8 mouse cellular contexts compared by ENCODE assay signal in genomic region chrX:94365381-94365925, GRCm38 (mm10). TPM values are rescaled to one million over a fixed set of nuclear protein-coding genes. Genes with fewer than 3 reads are reported as not detected.
DNase-seq lines count a peak whose midpoint lies in the region; ATAC-seq and TF ChIP-seq lines count a peak whose summit lies in the region.

No protein-coding gene starts in this region.

- WGBS in cerebellum, adult 2 months: 37% methylated on average over 14 of the region's 14 CpGs
- WGBS in liver, embryonic 13.5 days (ENCODE audit: insufficient replicate concordance): 27% methylated on average over 14 of the region's 14 CpGs
- 12% methylated on average over 14 of the region's 14 CpGs for WGBS in thymus, adult 2 months

- TF ChIP-seq POLR2A in cerebellum, adult 2 months (IDR thresholded peaks at IDR 0.05; ENCODE audit: borderline replicate concordance, insufficient read depth, low read length): no peak
- no peak for TF ChIP-seq POLR2A in thymus, adult 2 months (IDR thresholded peaks at IDR 0.05; ENCODE audit: control insufficient read depth, extremely low read depth, insufficient read depth, low read length, poor library complexity)

- no peaks in the 10 kb centered on the region for H3K27me3 ChIP-seq in cerebellum, adult 2 months (ENCODE audit: control insufficient read depth, insufficient read depth, low read length)
- peaks cover 56% of the 10 kb centered on the region for H3K27me3 ChIP-seq in liver, embryonic 13.5 days
- peaks cover 2% of the 10 kb centered on the region; the same call in 1 of the 2 replicates for H3K27me3 ChIP-seq in thymus, adult 2 months (ENCODE audit: control insufficient read depth, insufficient read depth, low read length)

- no peak for ATAC-seq in liver, embryonic 13.5 days (ENCODE audit: low read depth)

- H3K9ac ChIP-seq in liver, embryonic 13.5 days: no peak overlapping the region

- H3K4me2 ChIP-seq in liver, embryonic 13.5 days: peak overlapping the region; percentile 60; the same call in 1 of the 2 replicates

- H3K4me1 ChIP-seq in cerebellum, adult 2 months (ENCODE audit: control insufficient read depth, insufficient read depth, low read length): no peaks in the 10 kb centered on the region
- H3K4me1 ChIP-seq in liver, embryonic 13.5 days (replicated peaks): peaks cover 13% of the 10 kb centered on the region
- no peaks in the 10 kb centered on the region for H3K4me1 ChIP-seq in thymus, adult 2 months (replicated peaks; ENCODE audit: control insufficient read depth, insufficient read depth, low read length)

- peak overlapping the region; percentile 58 for H3K4me3 ChIP-seq in cerebellum, adult 2 months (replicated peaks; ENCODE audit: insufficient read depth, low read depth, low read length)
- peak overlapping the region; percentile 74; the same call in 1 of the 2 replicates for H3K4me3 ChIP-seq in liver, embryonic 13.5 days (replicated peaks)
- H3K4me3 ChIP-seq in thymus, adult 2 months (ENCODE audit: control insufficient read depth, insufficient read depth, low read length): no peak overlapping the region

- no peak overlapping the region for H3K27ac ChIP-seq in cerebellum, adult 2 months (ENCODE audit: insufficient read depth, low read length)
- no peak overlapping the region for H3K27ac ChIP-seq in liver, embryonic 13.5 days
- no peak overlapping the region for H3K27ac ChIP-seq in thymus, adult 2 months (ENCODE audit: control insufficient read depth, insufficient read depth, low read length)

- DNase-seq in cerebellum, adult 2 months: no peak
- no peak for DNase-seq in cerebellum, adult 9-11 months
- DNase-seq in thymus, postnatal 0 days (ENCODE audit: low spot score): peak; percentile 3
- no peak for DNase-seq in thymus, postnatal 14 days
- DNase-seq in liver, embryonic 13.5 days: no peak
- DNase-seq in spleen, postnatal 4 days (ENCODE audit: low spot score in 2 of 2): no peak
- DNase-seq in thymus, adult 2 months: no peak
- DNase-seq in frontal cortex, postnatal 25 days (ENCODE audit: low spot score in 2 of 2): no peak

- no peaks in the 10 kb centered on the region for H3K36me3 ChIP-seq in liver, embryonic 13.5 days
- no peaks in the 10 kb centered on the region for H3K36me3 ChIP-seq in thymus, adult 2 months (ENCODE audit: control insufficient read depth, insufficient read depth, low read length)

- H3K9me3 ChIP-seq in liver, embryonic 13.5 days (replicated peaks): no peaks in the 10 kb centered on the region

- no peak for TF ChIP-seq CTCF in cerebellum, adult 2 months (IDR thresholded peaks at IDR 0.05; ENCODE audit: borderline replicate concordance, insufficient read depth, low read depth, low read length)
- no peak for TF ChIP-seq CTCF in thymus, adult 2 months (IDR thresholded peaks at IDR 0.05; ENCODE audit: borderline replicate concordance, control insufficient read depth, extremely low read depth, insufficient read depth, low read length, poor library complexity)

RNA-seq across cellular contexts. Expression of gene Fam90a1b, which starts 1.1 kb away (rescaled TPM):
- 0.05 and 0.10 TPM in 2 replicates for polyA plus RNA-seq in cerebellum, adult 2 months (2012; rRNA removed)
- polyA plus RNA-seq in thymus, postnatal 0 days (2015; fragmentation: Nextera tagmentation; extraction: Ambion mirVana): 0.14 and 0.35 TPM in 2 replicates
- 0.03 TPM in 1 of 2 replicates, not detected in the other for polyA plus RNA-seq in liver, embryonic 13.5 days (2015; fragmentation: Nextera tagmentation; extraction: Ambion mirVana)
- polyA plus RNA-seq in thymus, adult 2 months (2012; rRNA removed): 0.03 and 0.22 TPM in 2 replicates

RNA-seq across cellular contexts. Expression of gene Apoo, which starts 1.5 kb away (rescaled TPM):
- 54.8 and 57.8 TPM in 2 replicates for polyA plus RNA-seq in cerebellum, adult 2 months (2012; rRNA removed)
- polyA plus RNA-seq in thymus, postnatal 0 days (2015; fragmentation: Nextera tagmentation; extraction: Ambion mirVana): 75.8 and 79.1 TPM in 2 replicates
- polyA plus RNA-seq in liver, embryonic 13.5 days (2015; fragmentation: Nextera tagmentation; extraction: Ambion mirVana): 68.5 and 69.1 TPM in 2 replicates
- polyA plus RNA-seq in thymus, adult 2 months (2012; rRNA removed): 6.9 TPM in 2 replicates
